Mouse (Mus musculus) small intestine, adult 2 months (tissue): ENCODE measurements around the gene Cacnb4. TPM values are rescaled to one million over a fixed set of nuclear protein-coding genes. Genes with fewer than 3 reads are reported as not detected.

Source experiments
- H3K27ac ChIP-seq: fragments of 200-500 bp; 2 replicates; pipeline ENCODE4 v1.5.1; 2012; ENCODE audit warnings: low read depth, low read length, control low read depth, inconsistent platforms; ENCODE audit not compliant: insufficient read depth
- H3K27me3 ChIP-seq: fragments of 200-500 bp; 2 replicates; pipeline ENCODE4 v1.6.1; 2012; ENCODE audit warnings: mild to moderate bottlenecking, moderate library complexity, low read length, inconsistent platforms; ENCODE audit not compliant: control insufficient read depth, insufficient read depth
- H3K36me3 ChIP-seq: fragments of 200-500 bp; 2 replicates; pipeline ENCODE4 v1.6.1; 2012; ENCODE audit warnings: mild to moderate bottlenecking, low read length, control low read depth, inconsistent platforms; ENCODE audit not compliant: control insufficient read depth, insufficient read depth
- H3K4me1 ChIP-seq: fragments of 200-500 bp; 2 replicates; pipeline ENCODE4 v1.6.1; 2012; ENCODE audit warnings: low read length, inconsistent platforms, mixed read lengths; ENCODE audit not compliant: control insufficient read depth, insufficient read depth, insufficient read length
- H3K4me3 ChIP-seq: fragments of 200-500 bp; 2 replicates; pipeline ENCODE4 v1.5.1; 2012; ENCODE audit warnings: low read depth, mild to moderate bottlenecking, control low read depth, inconsistent platforms, low read length, moderate library complexity
- CTCF ChIP-seq: fragments of 200-500 bp; IDR thresholded peaks from 2 replicates; pipeline ENCODE4 v1.5.1; 2012; ENCODE audit warnings: low read depth, mild to moderate bottlenecking, control low read depth, inconsistent platforms, low read length, moderate library complexity, mixed read lengths; ENCODE audit not compliant: insufficient replicate concordance, insufficient read length; ENCODE audit errors: extremely low read depth
- POLR2A ChIP-seq: fragments of 200-500 bp; IDR thresholded peaks from 2 replicates; pipeline ENCODE4 v1.6.1; 2012; ENCODE audit warnings: low read depth, mild to moderate bottlenecking, control low read depth, inconsistent platforms, low read length, moderate library complexity
- WGBS: fragments of 180-500 bp; shearing (Covaris S2); methylation state at CpG from one replicate; pipeline ENCODE4 v1.1.7; 2018; 5-methylcytosine and 5-hydroxymethylcytosine counted together
- polyA plus RNA-seq: library from polyadenylated mRNA; depleted of rRNA; stranded (reverse); fragments of >200 nt; gene quantifications from 2 replicates; pipeline ENCODE4 v1.2.3, GENCODE M21; 2012

The Cacnb4 gene
- polyA plus RNA-seq, 1 experiment = 0.03 TPM

DNA sequence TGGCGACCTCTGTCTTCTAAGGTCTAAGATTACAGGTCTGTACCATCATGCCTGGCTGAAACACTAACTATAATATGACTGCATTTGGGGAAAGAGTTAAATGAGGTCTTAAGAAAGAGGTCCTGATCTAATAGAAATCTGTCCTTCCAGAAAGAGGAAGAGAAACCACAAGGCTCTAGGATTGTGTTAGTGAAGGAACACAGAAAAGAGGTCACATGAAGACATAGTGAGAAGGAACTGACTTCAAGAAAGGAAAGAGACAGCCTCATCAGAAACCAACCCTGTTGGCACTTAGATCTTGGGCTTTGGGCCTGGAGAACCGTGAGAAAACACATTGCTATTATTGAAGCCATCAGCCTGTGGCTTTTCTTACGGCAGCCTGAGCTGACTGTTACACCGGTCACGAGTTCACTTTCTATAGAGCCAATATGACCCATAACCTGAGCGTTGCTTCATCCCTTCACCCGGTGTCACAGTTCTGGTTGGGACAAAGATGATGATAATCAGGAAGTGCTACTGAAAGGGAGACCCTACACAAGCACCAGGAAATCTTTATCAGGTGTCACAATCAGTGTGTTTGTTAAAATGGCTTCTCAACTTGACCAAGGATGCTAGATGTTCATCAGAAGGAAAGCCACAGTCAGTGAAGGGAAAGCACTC lies 153.4 kb downstream of the Cacnb4 start:
- 85% methylated on average over 7 of the region's 7 CpGs for WGBS
- TF ChIP-seq CTCF (no peak), POLR2A (no peak)
- H3K4me1 ChIP-seq = no peaks in the 10 kb centered on the region
- no peaks in the 10 kb centered on the region for H3K36me3 ChIP-seq
- no peak overlapping the region; the same call in 1 of the 2 replicates for H3K27ac ChIP-seq
- no peak overlapping the region for H3K4me3 ChIP-seq
- H3K27me3 ChIP-seq = no peaks in the 10 kb centered on the region

GRCm38 (mm10) chr2:52521012-52521411 lies 155.6 kb downstream of the Cacnb4 start:
- Histone ChIP-seq H3K4me1 (no peaks in the 10 kb centered on the region), H3K36me3 (no peaks in the 10 kb centered on the region), H3K27me3 (no peaks in the 10 kb centered on the region), H3K27ac (no peak overlapping the region), H3K4me3 (no peak overlapping the region)
- 89% methylated on average over 1 of the region's 1 CpGs for WGBS
- TF ChIP-seq POLR2A (no peak), CTCF (no peak)

- Histone ChIP-seq H3K27ac (no peak overlapping the region), H3K4me3 (no peak overlapping the region), H3K36me3 (no peaks in the 10 kb centered on the region), H3K27me3 (no peaks in the 10 kb centered on the region; the same call in 1 of the 2 replicates), H3K4me1 (no peaks in the 10 kb centered on the region)
- TF ChIP-seq POLR2A (no peak), CTCF (no peak)
- WGBS = 82% methylated on average over 4 of the region's 4 CpGs
Measured at GRCm38 (mm10) chr2:52518740-52519139, 157.9 kb downstream of the Cacnb4 start.

DNA sequence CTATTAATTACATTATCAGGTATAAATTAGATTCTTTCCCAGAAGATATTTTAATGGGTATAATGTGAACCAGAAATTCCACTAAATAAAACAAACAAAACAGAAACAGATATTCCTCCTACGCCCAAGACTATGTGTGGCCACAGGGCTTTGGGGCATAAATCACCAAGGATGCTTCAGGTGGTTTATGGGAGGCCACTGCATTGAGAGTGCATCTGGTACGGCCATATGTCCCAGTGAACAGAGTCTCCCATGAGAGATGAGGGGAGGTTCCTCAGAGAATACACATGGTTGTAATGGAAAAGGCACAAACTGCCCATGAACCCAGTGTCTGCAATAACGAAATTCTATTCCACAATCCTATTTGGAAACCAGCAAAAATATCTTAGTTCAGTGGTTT lies 160.1 kb downstream of the Cacnb4 start:
- Histone ChIP-seq H3K27ac (no peak overlapping the region), H3K36me3 (no peaks in the 10 kb centered on the region), H3K4me3 (no peak overlapping the region), H3K4me1 (no peaks in the 10 kb centered on the region), H3K27me3 (no peaks in the 10 kb centered on the region; the same call in 1 of the 2 replicates)
- TF ChIP-seq CTCF (no peak), POLR2A (no peak)
- WGBS = 85% methylated on average over 3 of the region's 3 CpGs

DNA sequence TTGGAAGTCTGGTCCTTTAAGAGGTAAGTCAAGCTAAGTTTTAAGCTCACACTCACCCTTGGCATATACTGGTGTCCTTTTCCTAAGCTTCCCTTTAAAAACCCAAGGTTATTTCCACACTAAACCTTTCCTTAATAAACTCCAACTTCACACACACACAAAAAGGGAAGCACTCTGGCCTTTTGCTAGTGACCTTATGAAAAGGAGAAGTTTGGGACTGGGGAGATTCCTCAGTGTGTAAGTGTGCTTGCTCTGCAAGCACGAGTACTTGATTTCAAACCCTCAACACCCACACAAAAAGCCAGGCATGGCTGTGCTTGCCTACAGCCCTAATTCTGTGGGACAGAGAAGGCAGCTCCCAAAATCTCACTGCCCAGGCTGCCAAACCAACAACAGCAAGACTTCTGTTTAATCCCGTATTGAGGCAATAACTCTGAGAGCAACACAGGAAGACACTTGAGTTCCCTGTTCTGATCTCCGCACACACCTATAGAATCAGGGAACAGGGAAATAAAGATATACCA lies 163.7 kb downstream of the Cacnb4 start:
- Histone ChIP-seq H3K4me1 (no peaks in the 10 kb centered on the region), H3K36me3 (no peaks in the 10 kb centered on the region), H3K4me3 (no peak overlapping the region), H3K27me3 (no peaks in the 10 kb centered on the region; the same call in 1 of the 2 replicates), H3K27ac (no peak overlapping the region)
- TF ChIP-seq POLR2A (no peak), CTCF (no peak)
- 65% methylated on average over 3 of the region's 3 CpGs for WGBS

GRCm38 (mm10) chr2:52512206-52512605 lies 164.4 kb downstream of the Cacnb4 start:
- Histone ChIP-seq H3K4me3 (no peak overlapping the region), H3K27me3 (no peaks in the 10 kb centered on the region; the same call in 1 of the 2 replicates), H3K27ac (no peak overlapping the region), H3K4me1 (no peaks in the 10 kb centered on the region), H3K36me3 (no peaks in the 10 kb centered on the region)
- TF ChIP-seq CTCF = no peak
- TF ChIP-seq POLR2A = no peak
- WGBS = 60% methylated on average over 3 of the region's 3 CpGs

DNA sequence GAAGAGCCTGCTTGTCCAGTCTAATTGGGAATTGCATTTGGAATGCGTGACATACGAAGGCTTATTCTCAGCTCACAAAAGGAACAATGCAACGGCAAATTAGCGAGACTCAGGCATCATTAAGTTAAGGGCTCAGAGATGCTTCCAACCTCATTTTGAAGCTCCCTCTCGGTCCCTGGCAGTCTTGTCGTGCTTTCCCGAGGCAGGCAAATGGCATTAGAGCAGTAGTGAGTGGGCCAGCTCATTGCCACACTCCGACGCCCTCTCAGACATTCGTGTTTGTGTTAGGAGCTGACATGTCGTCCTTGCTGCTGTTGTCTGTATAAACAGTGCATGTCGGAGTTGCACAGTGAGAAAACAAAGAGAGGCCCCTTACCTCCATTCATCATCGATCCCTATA lies 164.8 kb downstream of the Cacnb4 start:
- H3K27ac ChIP-seq = no peak overlapping the region
- 49% methylated on average over 13 of the region's 13 CpGs for whole genome bisulfite sequencing
- H3K4me3 ChIP-seq = no peak overlapping the region
- no peaks in the 10 kb centered on the region for H3K4me1 ChIP-seq
- H3K36me3 ChIP-seq = no peaks in the 10 kb centered on the region
- TF ChIP-seq CTCF (no peak), POLR2A (no peak)
- no peaks in the 10 kb centered on the region; the same call in 1 of the 2 replicates for H3K27me3 ChIP-seq
